Mouse (Mus musculus) stomach, embryonic 16.5 days (tissue): ENCODE measurements around the gene Triobp. TPM values are rescaled to one million over a fixed set of nuclear protein-coding genes. Genes with fewer than 3 reads are reported as not detected.
A peak's percentile ranks its signal among the peaks of the same experiment; 100 is the strongest.
"Not testable (repeated sequence)": the region's sequence is repeated elsewhere in the genome, so short reads cannot be mapped to it uniquely, and the experiment has no call there.

Source experiments
- ATAC-seq: fragments of 200-750 bp; cut with Nextera tagmentation; 2 replicates; pipeline ENCODE4 v1.8.0; 2017; ENCODE audit warnings: moderate number of reproducible peaks, moderate TSS enrichment; ENCODE audit not compliant: insufficient read depth, low FRiP score
- H3K27ac ChIP-seq: fragments of 300-500 bp; sonication (generic); 2 replicates; pipeline ENCODE4 v1.5.1; 2014; ENCODE audit warnings: low read length
- H3K27me3 ChIP-seq: fragments of 300-500 bp; sonication (generic); 2 replicates; pipeline ENCODE4 v1.6.1; 2014; ENCODE audit warnings: low read length, control low read depth, mixed read lengths; ENCODE audit not compliant: control insufficient read depth, insufficient read depth
- H3K36me3 ChIP-seq: fragments of 300-500 bp; sonication (generic); 2 replicates; pipeline ENCODE4 v1.6.1; 2014; ENCODE audit warnings: low read length; ENCODE audit not compliant: control insufficient read depth, insufficient read depth
- H3K4me1 ChIP-seq: fragments of 300-500 bp; sonication (generic); 2 replicates; pipeline ENCODE4 v1.6.1; 2014; ENCODE audit warnings: low read length, control low read depth, mixed read lengths; ENCODE audit not compliant: control insufficient read depth, insufficient read depth
- H3K4me2 ChIP-seq: fragments of 300-500 bp; sonication (generic); 2 replicates; pipeline ENCODE4 v1.6.1; 2014; ENCODE audit warnings: low read depth, low read length, mixed read lengths
- H3K4me3 ChIP-seq: fragments of 300-500 bp; sonication (generic); replicated peaks from 2 replicates; pipeline ENCODE4 v1.5.1; 2014; ENCODE audit warnings: mild to moderate bottlenecking, low read length
- H3K9ac ChIP-seq: fragments of 300-500 bp; sonication (generic); 2 replicates; pipeline ENCODE4 v1.6.1; 2014; ENCODE audit warnings: low read length
- H3K9me3 ChIP-seq: fragments of 300-500 bp; sonication (generic); replicated peaks from 2 replicates; pipeline ENCODE4 v1.6.1; 2016; ENCODE audit warnings: low read length, control low read depth; ENCODE audit not compliant: control insufficient read depth
- WGBS: fragments of 180-500 bp; shearing (Covaris S2); extraction: QIAGEN DNeasy Blood & Tissue Kit; methylation state at CpG from one replicate; pipeline ENCODE4 v1.1.7; 2014; 5-methylcytosine and 5-hydroxymethylcytosine counted together
- polyA plus RNA-seq: library from polyadenylated mRNA; unstranded; fragments of >200 nt; fragmentation: Nextera tagmentation; extraction: Ambion mirVana; gene quantifications from 2 replicates; pipeline ENCODE4 v1.2.1, GENCODE M21; 2015

The Triobp gene
- polyA plus RNA-seq, 1 experiment from 2014 or later = 54.2 TPM

- 86% methylated on average over 5 of the region's 5 CpGs for WGBS
Observed at GRCm38 (mm10) chr15:79007059-79007458, 59.5 kb downstream of the Triobp start.

GRCm38 (mm10) chr15:79007836-79008235 lies 60.3 kb downstream of the Triobp start:
- not testable (repeated sequence) for H3K4me1 ChIP-seq, H3K9ac ChIP-seq, ATAC-seq, H3K4me3 ChIP-seq, H3K27me3 ChIP-seq, H3K9me3 ChIP-seq, H3K27ac ChIP-seq, H3K4me2 ChIP-seq
- H3K36me3 ChIP-seq = peaks cover 10% of the 10 kb centered on the region; the same call in 1 of the 2 replicates
- WGBS = 88% methylated on average over 6 of the region's 6 CpGs

More at GRCm38 (mm10) chr15:79007059-79007458, 59.5 kb downstream of the Triobp start:
- H3K4me3 ChIP-seq = no peak overlapping the region
- peaks cover 13% of the 10 kb centered on the region; the same call in 1 of the 2 replicates for H3K36me3 ChIP-seq
- H3K9ac ChIP-seq = no peak overlapping the region
- H3K4me1 ChIP-seq = no peaks in the 10 kb centered on the region
- no peak overlapping the region for H3K4me2 ChIP-seq
- no peaks in the 10 kb centered on the region for H3K27me3 ChIP-seq
- ATAC-seq = no peak
- no peak overlapping the region for H3K27ac ChIP-seq
- H3K9me3 ChIP-seq = no peaks in the 10 kb centered on the region

GRCm38 (mm10) chr15:79009734-79010133 lies 62.2 kb downstream of the Triobp start:
- Histone ChIP-seq H3K36me3 (peaks cover 10% of the 10 kb centered on the region; the same call in 1 of the 2 replicates), H3K27ac (no peak overlapping the region), H3K4me3 (no peak overlapping the region), H3K9me3 (no peaks in the 10 kb centered on the region), H3K9ac (no peak overlapping the region), H3K27me3 (no peaks in the 10 kb centered on the region), H3K4me1 (no peaks in the 10 kb centered on the region), H3K4me2 (no peak overlapping the region)
- WGBS = 68% methylated on average over 5 of the region's 5 CpGs
- no peak for ATAC-seq

GRCm38 (mm10) chr15:79011550-79011949 lies 64.0 kb downstream of the Triobp start:
- Histone ChIP-seq H3K4me2 (no peak overlapping the region), H3K9ac (no peak overlapping the region), H3K4me1 (no peaks in the 10 kb centered on the region), H3K27me3 (no peaks in the 10 kb centered on the region), H3K9me3 (no peaks in the 10 kb centered on the region), H3K4me3 (no peak overlapping the region), H3K36me3 (peaks cover 7% of the 10 kb centered on the region; the same call in 1 of the 2 replicates), H3K27ac (no peak overlapping the region)
- no peak for ATAC-seq
- WGBS = 53% methylated on average over 10 of the region's 10 CpGs

GRCm38 (mm10) chr15:79013382-79013781 lies 65.9 kb downstream of the Triobp start:
- no peaks in the 10 kb centered on the region for H3K27me3 ChIP-seq
- H3K9me3 ChIP-seq = no peaks in the 10 kb centered on the region
- no peak overlapping the region for H3K4me2 ChIP-seq
- 60% methylated on average over 7 of the region's 7 CpGs for WGBS
- no peak overlapping the region for H3K27ac ChIP-seq
- ATAC-seq = no peak
- no peak overlapping the region for H3K9ac ChIP-seq
- no peak overlapping the region for H3K4me3 ChIP-seq
- no peaks in the 10 kb centered on the region for H3K4me1 ChIP-seq
- no peaks in the 10 kb centered on the region for H3K36me3 ChIP-seq

DNA sequence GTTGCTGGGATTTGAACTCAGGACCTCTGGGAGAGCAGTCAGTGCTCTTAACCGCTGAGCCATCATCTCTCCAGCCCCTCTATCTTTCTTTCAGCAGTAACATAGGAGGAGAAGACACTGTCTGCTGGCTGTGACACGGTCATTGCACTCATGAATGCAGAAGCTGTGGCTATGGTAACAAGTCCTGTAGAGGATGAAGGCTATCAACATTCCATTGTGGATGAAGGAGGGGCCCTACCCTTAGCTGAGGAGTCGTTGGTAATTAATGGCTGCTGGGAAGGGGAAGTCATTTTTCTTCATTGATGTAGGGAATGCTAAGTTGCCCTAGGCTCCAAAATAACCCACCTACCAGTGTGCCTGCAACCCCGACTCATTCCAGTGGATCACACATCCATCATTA lies 70.7 kb downstream of the Triobp start:
- WGBS = 27% methylated on average over 4 of the region's 4 CpGs
- ATAC-seq = no peak
- H3K9me3 ChIP-seq = no peaks in the 10 kb centered on the region

DNA sequence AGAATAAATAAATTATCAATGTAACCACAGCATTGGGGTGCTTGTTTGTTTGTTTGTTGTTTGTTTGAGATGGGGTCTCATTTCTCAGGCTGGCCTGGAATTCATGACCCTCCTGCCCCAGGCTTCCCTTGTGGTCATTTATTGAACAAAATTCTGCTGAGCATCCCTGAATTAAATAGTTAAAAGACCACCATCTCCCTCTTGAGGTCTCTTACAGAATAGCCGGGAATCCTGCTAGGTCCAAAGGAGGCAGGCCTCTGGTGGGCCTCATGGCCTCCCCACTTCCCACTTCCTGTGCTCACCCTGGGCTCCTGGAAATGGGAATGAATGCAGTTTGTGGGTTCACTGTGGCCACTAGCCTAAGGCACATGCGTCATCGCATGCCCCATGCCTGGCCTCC lies 71.4 kb downstream of the Triobp start:
- H3K36me3 ChIP-seq = no peaks in the 10 kb centered on the region
- no peak for ATAC-seq
- WGBS = 54% methylated on average over 3 of the region's 3 CpGs
- no peak overlapping the region for H3K4me3 ChIP-seq
- no peak overlapping the region for H3K4me2 ChIP-seq
- H3K27ac ChIP-seq = no peak overlapping the region
- H3K9me3 ChIP-seq = no peaks in the 10 kb centered on the region
- no peaks in the 10 kb centered on the region for H3K27me3 ChIP-seq
- H3K9ac ChIP-seq = peak overlapping the region; percentile 37; the same call in 1 of the 2 replicates
- no peaks in the 10 kb centered on the region for H3K4me1 ChIP-seq

More for the DNA sequence above, 70.7 kb downstream of the Triobp start:
- H3K9ac ChIP-seq = no peak overlapping the region; the same call in 1 of the 2 replicates
- H3K4me1 ChIP-seq = no peaks in the 10 kb centered on the region
- no peaks in the 10 kb centered on the region for H3K36me3 ChIP-seq
- no peak overlapping the region for H3K27ac ChIP-seq
- no peak overlapping the region for H3K4me2 ChIP-seq
- no peak overlapping the region for H3K4me3 ChIP-seq
- no peaks in the 10 kb centered on the region for H3K27me3 ChIP-seq

DNA sequence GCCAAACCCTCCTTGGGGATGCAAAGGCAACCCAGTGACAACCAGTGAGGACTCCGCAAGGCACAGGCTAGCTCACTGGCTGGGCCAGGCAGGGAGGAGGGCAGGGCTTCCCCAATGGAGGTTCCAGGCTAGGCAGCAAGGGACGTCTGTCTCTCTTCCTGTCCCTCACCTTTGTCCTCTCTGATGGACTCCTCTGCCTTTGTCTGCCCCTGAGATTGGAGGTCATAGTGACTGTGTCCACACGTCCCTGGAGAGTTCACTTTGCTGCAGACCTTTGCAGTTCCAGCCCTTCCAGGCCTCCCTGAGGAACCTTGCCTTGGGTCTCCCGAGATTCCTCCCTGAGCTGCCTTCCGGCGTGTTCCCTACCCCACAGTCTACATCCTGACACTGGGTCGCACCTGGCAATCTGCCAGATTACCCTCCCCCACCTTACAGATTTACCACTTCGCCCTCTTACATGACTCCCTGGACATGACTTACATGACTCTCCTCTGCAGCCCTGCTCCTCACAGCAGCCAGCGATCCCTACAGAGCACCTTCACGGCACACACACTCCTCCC lies 75.2 kb downstream of the Triobp start:
- Histone ChIP-seq H3K9ac (0 out of 2 replicates have a peak overlapping the region, but pooled peaks have one; percentile 31), H3K4me1 (peaks cover 20% of the 10 kb centered on the region; the same call in 1 of the 2 replicates)

GRCm38 (mm10) chr15:79023366-79023765 lies 75.8 kb downstream of the Triobp start:
- Histone ChIP-seq H3K4me2 (no peak overlapping the region), H3K9me3 (no peaks in the 10 kb centered on the region), H3K9ac (0 out of 2 replicates have a peak overlapping the region, but pooled peaks have one; percentile 31), H3K4me3 (no peak overlapping the region), H3K27me3 (no peaks in the 10 kb centered on the region), H3K27ac (no peak overlapping the region), H3K4me1 (peaks cover 20% of the 10 kb centered on the region; the same call in 1 of the 2 replicates), H3K36me3 (no peaks in the 10 kb centered on the region)
- no peak for ATAC-seq
- WGBS = 50% methylated on average over 1 of the region's 1 CpGs

More for the DNA sequence above, 75.2 kb downstream of the Triobp start:
- Histone ChIP-seq H3K4me3 (no peak overlapping the region), H3K4me2 (no peak overlapping the region), H3K9me3 (no peaks in the 10 kb centered on the region), H3K27me3 (no peaks in the 10 kb centered on the region), H3K36me3 (no peaks in the 10 kb centered on the region), H3K27ac (no peak overlapping the region)
- 47% methylated on average over 10 of the region's 10 CpGs for WGBS
- ATAC-seq = no peak
